Mouse (Mus musculus) heart, adult 2 months (tissue): Measurements from ENCODE around the gene Mthfs. TPM values are rescaled to one million over a fixed set of nuclear protein-coding genes. Genes with fewer than 3 reads are reported as not detected.

ENCODE experiments used
- DNase-seq, 2 experiments: peaks; one replicate each; pipeline ENCODE4 v3.0.0; 2021
- H3K27ac ChIP-seq: fragments of 200-600 bp; 2 replicates; pipeline ENCODE4 v1.8.1; 2022
- H3K27me3 ChIP-seq: fragments of 200-500 bp; 2 replicates; pipeline ENCODE4 v1.6.1; 2012; ENCODE audit warnings: mild to moderate bottlenecking, low read length, inconsistent platforms, mixed read lengths; ENCODE audit not compliant: control insufficient read depth, insufficient read depth
- H3K36me3 ChIP-seq: fragments of 200-500 bp; 2 replicates; pipeline ENCODE4 v1.6.1; 2012; ENCODE audit warnings: low read length, inconsistent platforms; ENCODE audit not compliant: control insufficient read depth, insufficient read depth
- H3K4me1 ChIP-seq: fragments of 200-500 bp; 2 replicates; pipeline ENCODE4 v1.6.1; 2011; ENCODE audit warnings: low read length; ENCODE audit not compliant: control insufficient read depth, insufficient read depth
- H3K4me3 ChIP-seq: fragments of 200-600 bp; 2 replicates; pipeline ENCODE4 v1.8.1; 2022
- H3K79me2 ChIP-seq: fragments of 200-500 bp; replicated peaks from 2 replicates; pipeline ENCODE4 v1.6.1; 2012; ENCODE audit warnings: mild to moderate bottlenecking, inconsistent platforms, low read length, moderate library complexity, mixed read lengths; ENCODE audit not compliant: control insufficient read depth, insufficient read depth
- H3K9ac ChIP-seq: fragments of 200-500 bp; 2 replicates; pipeline ENCODE4 v1.6.1; 2012; ENCODE audit warnings: low read depth, mild to moderate bottlenecking, control low read depth, inconsistent platforms, low read length, mixed read lengths
- CTCF ChIP-seq: fragments of 200-600 bp; IDR thresholded peaks from 2 replicates; pipeline ENCODE4 v1.8.1; 2022; ENCODE audit warnings: antibody characterized with exemption, mild to moderate bottlenecking, moderate library complexity
- EP300 ChIP-seq: fragments of 200-500 bp; IDR thresholded peaks from 2 replicates; pipeline ENCODE4 v1.6.1; 2011; ENCODE audit warnings: low read depth, low read length, control low read depth; ENCODE audit not compliant: insufficient read depth
- POLR2A ChIP-seq: fragments of 200-500 bp; IDR thresholded peaks from 2 replicates; pipeline ENCODE4 v1.6.1; 2011; ENCODE audit warnings: mild to moderate bottlenecking, low read depth, low read length, control low read depth; ENCODE audit not compliant: insufficient read depth
- WGBS: fragments of 180-500 bp; shearing (Covaris S2); methylation state at CpG from one replicate; pipeline ENCODE4 v1.1.7; 2018; 5-methylcytosine and 5-hydroxymethylcytosine counted together
- intact Hi-C: fragments of 180-260 bp; cut with DNase I; formaldehyde crosslinking; loops from one replicate; pipeline ENCODE4 v1.15.1; 2025
- polyA plus RNA-seq: library from polyadenylated mRNA; depleted of rRNA; stranded (reverse); fragments of >200 nt; gene quantifications from 2 replicates; pipeline ENCODE4 v1.2.3, GENCODE M21; 2012
- total RNA-seq, 2 experiments: library from RNA; stranded (reverse); gene quantifications; 2 replicates each; pipeline ENCODE4 v1.2.3; 2021

Gene Mthfs
- total and polyA plus RNA-seq, 3 experiments = 6.3 to 22.2 (median 15.1) TPM

- H3K4me3 ChIP-seq = no peak overlapping the region
- H3K4me1 ChIP-seq = no peaks in the 10 kb centered on the region
- no peaks in the 10 kb centered on the region for H3K27me3 ChIP-seq
- WGBS = 73% methylated on average over 2 of the region's 2 CpGs
- H3K27ac ChIP-seq = no peak overlapping the region
- H3K79me2 ChIP-seq = no peaks in the 10 kb centered on the region
- DNase-seq = no peak
- intact Hi-C loops = no loop called here
- H3K9ac ChIP-seq = no peak overlapping the region
- H3K36me3 ChIP-seq = no peaks in the 10 kb centered on the region
- TF ChIP-seq EP300 = no peak
Observed at GRCm38 (mm10) chr9:89305637-89306036, 95.2 kb downstream of the Mthfs start.

- intact Hi-C loops = no loop called here
Observed at GRCm38 (mm10) chr9:89308357-89309194, 98.1 kb downstream of the Mthfs start.

GRCm38 (mm10) chr9:89309195-89309535, 98.7 kb downstream of the Mthfs start:
- H3K36me3 ChIP-seq = no peaks in the 10 kb centered on the region
- no peaks in the 10 kb centered on the region for H3K4me1 ChIP-seq
- no peak overlapping the region for H3K4me3 ChIP-seq
- no peaks in the 10 kb centered on the region for H3K79me2 ChIP-seq
- H3K27ac ChIP-seq = no peak overlapping the region
- 62% methylated on average over 2 of the region's 2 CpGs for WGBS
- intact Hi-C loops = no loop called here
- TF ChIP-seq CTCF = no peak
- DNase-seq = no peak
- no peak overlapping the region for H3K9ac ChIP-seq
- no peaks in the 10 kb centered on the region for H3K27me3 ChIP-seq

More at GRCm38 (mm10) chr9:89308357-89309194, 98.1 kb downstream of the Mthfs start:
- Histone ChIP-seq H3K79me2 (no peaks in the 10 kb centered on the region), H3K4me3 (no peak overlapping the region), H3K27ac (no peak overlapping the region), H3K4me1 (no peaks in the 10 kb centered on the region), H3K9ac (no peak overlapping the region), H3K36me3 (no peaks in the 10 kb centered on the region), H3K27me3 (no peaks in the 10 kb centered on the region)
- no peak for DNase-seq
- no peak for TF ChIP-seq POLR2A
- TF ChIP-seq CTCF = no peak
- no peak for TF ChIP-seq EP300
- 65% methylated on average over 7 of the region's 7 CpGs for WGBS

- no peaks in the 10 kb centered on the region for H3K36me3 ChIP-seq
- H3K27me3 ChIP-seq = no peaks in the 10 kb centered on the region
- no peak overlapping the region for H3K9ac ChIP-seq
- intact Hi-C loops = no loop called here
- TF ChIP-seq EP300 = no peak
- no peak for TF ChIP-seq CTCF
- H3K4me1 ChIP-seq = no peaks in the 10 kb centered on the region
- no peak overlapping the region for H3K4me3 ChIP-seq
- DNase-seq = no peak
- H3K79me2 ChIP-seq = no peaks in the 10 kb centered on the region
- WGBS = 80% methylated on average over 2 of the region's 2 CpGs
- H3K27ac ChIP-seq = no peak overlapping the region
Observed at GRCm38 (mm10) chr9:89311649-89312048, 101.2 kb downstream of the Mthfs start.

GRCm38 (mm10) chr9:89373731-89374130, 163.3 kb downstream of the Mthfs start:
- intact Hi-C loops = no loop called here
- Histone ChIP-seq H3K4me3 (no peak overlapping the region), H3K27ac (no peak overlapping the region), H3K36me3 (no peaks in the 10 kb centered on the region), H3K79me2 (no peaks in the 10 kb centered on the region), H3K27me3 (no peaks in the 10 kb centered on the region), H3K4me1 (no peaks in the 10 kb centered on the region), H3K9ac (no peak overlapping the region)
- TF ChIP-seq CTCF (no peak), POLR2A (no peak), EP300 (no peak)
- no peak for DNase-seq
- WGBS = 56% methylated on average over 1 of the region's 1 CpGs

GRCm38 (mm10) chr9:89374650-89375049, 164.2 kb downstream of the Mthfs start:
- 70% methylated on average over 4 of the region's 4 CpGs for WGBS
- no peak for TF ChIP-seq EP300
- peak; percentile 9; the same call in 1 of the 2 replicates for TF ChIP-seq CTCF
- no peak for TF ChIP-seq POLR2A
- H3K4me1 ChIP-seq = no peaks in the 10 kb centered on the region
- no peaks in the 10 kb centered on the region for H3K36me3 ChIP-seq
- H3K9ac ChIP-seq = no peak overlapping the region
- no peaks in the 10 kb centered on the region for H3K27me3 ChIP-seq
- H3K27ac ChIP-seq = no peak overlapping the region
- DNase-seq = no peak
- intact Hi-C loops = no loop called here
- H3K4me3 ChIP-seq = no peak overlapping the region
- no peaks in the 10 kb centered on the region for H3K79me2 ChIP-seq
